Mouse (Mus musculus): ENCODE measurements around the gene Hnrnpdl. TPM values are rescaled to one million over a fixed set of nuclear protein-coding genes. Genes with fewer than 3 reads are reported as not detected.

Hnrnpdl gene
- polyA plus RNA-seq, 1 experiment from 2014 or later = 258 TPM

- Histone ChIP-seq H3K9ac (no peak overlapping the region), H3K36me3 (no peaks in the 10 kb centered on the region), H3K4me2 (replicated peaks) (no peak overlapping the region), H3K27me3 (no peaks in the 10 kb centered on the region), H3K4me3 (no peak overlapping the region), H3K4me1 (no peaks in the 10 kb centered on the region), H3K9me3 (replicated peaks) (no peaks in the 10 kb centered on the region), H3K27ac (no peak overlapping the region)
- 84% methylated on average over 3 of the region's 3 CpGs for WGBS
- no peak for ATAC-seq (ENCODE audit: low FRiP score)
Measured at GRCm38 (mm10) chr5:99994166-99994565, 45.3 kb downstream of the Hnrnpdl start.

Other genes with a start within 250 kb of the Hnrnpdl start
- gene Vamp9, start 133.4 kb downstream of the Hnrnpdl start, polyA plus RNA-seq (2016; fragmentation: Nextera tagmentation; extraction: Ambion mirVana) = 0.50 TPM in 1 of 2 replicates, not detected in the other
- gene Hnrnpd, start 60.7 kb downstream of the Hnrnpdl start, polyA plus RNA-seq (2016; fragmentation: Nextera tagmentation; extraction: Ambion mirVana) = 445 and 497 TPM in 2 replicates
- gene 4930524J08Rik, start 60.6 kb downstream of the Hnrnpdl start, polyA plus RNA-seq (2016; fragmentation: Nextera tagmentation; extraction: Ambion mirVana) = 2.0 and 2.7 TPM in 2 replicates
- gene Enoph1, start 321 bp upstream of the Hnrnpdl start, polyA plus RNA-seq (2016; fragmentation: Nextera tagmentation; extraction: Ambion mirVana) = 38.0 and 39.2 TPM in 2 replicates
- 8.2 and 9.9 TPM in 2 replicates for gene Tmem150c, start 120.1 kb upstream of the Hnrnpdl start, polyA plus RNA-seq (2016; fragmentation: Nextera tagmentation; extraction: Ambion mirVana)